Mouse (Mus musculus) liver, embryonic 14.5 days (tissue): ENCODE measurements around the gene Adcyap1r1. TPM values are rescaled to one million over a fixed set of nuclear protein-coding genes. Genes with fewer than 3 reads are reported as not detected.
A peak's percentile ranks its signal among the peaks of the same experiment; 100 is the strongest.

ENCODE experiments used
- ATAC-seq: fragments of 200-750 bp; cut with Nextera tagmentation; 2 replicates; pipeline ENCODE4 v1.8.0; 2017; ENCODE audit warnings: moderate number of reproducible peaks, mild to moderate bottlenecking, moderate library complexity; ENCODE audit not compliant: insufficient read depth
- DNase-seq, 3 experiments: peaks; one replicate each; pipeline ENCODE4 v3.0.0-alpha.2; 2012 to 2013; ENCODE audit warnings: low read depth in 3 of 3, low spot score in 3 of 3
- H3K27ac ChIP-seq: fragments of 300-500 bp; sonication (generic); 2 replicates; pipeline ENCODE4 v1.5.1; 2014; ENCODE audit warnings: moderate library complexity, mild to moderate bottlenecking, control low read depth, inconsistent platforms
- H3K27me3 ChIP-seq: fragments of 300-500 bp; sonication (generic); 2 replicates; pipeline ENCODE4 v1.6.1; 2014; ENCODE audit warnings: mild to moderate bottlenecking, low read length, moderate library complexity; ENCODE audit not compliant: control insufficient read depth, insufficient read depth
- H3K36me3 ChIP-seq: fragments of 300-500 bp; sonication (generic); replicated peaks from 2 replicates; pipeline ENCODE4 v1.6.1; 2014; ENCODE audit warnings: low read depth; ENCODE audit not compliant: control insufficient read depth, insufficient read depth
- H3K4me1 ChIP-seq, 2 experiments: fragments of 200-500 bp in 1 of 2; fragments of 300-500 bp in 1 of 2; sonication (generic) in 1 of 2; replicated peaks; 2 replicates each; pipeline ENCODE4 v1.6.1; 2012 to 2014; ENCODE audit warnings: antibody characterized with exemption in 1 of 2, inconsistent platforms in 1 of 2, low read length in 1 of 2; ENCODE audit not compliant: control insufficient read depth in 2 of 2, insufficient read depth in 2 of 2
- H3K4me2 ChIP-seq: fragments of 300-500 bp; sonication (generic); 2 replicates; pipeline ENCODE4 v1.6.1; 2014; ENCODE audit warnings: low read depth, mild to moderate bottlenecking, control low read depth, moderate library complexity
- H3K4me3 ChIP-seq, 2 experiments: fragments of 200-500 bp in 1 of 2; fragments of 300-500 bp in 1 of 2; sonication (generic) in 1 of 2; 2 replicates each; pipeline ENCODE4 v1.5.1; 2012 to 2014; ENCODE audit warnings: low read depth in 2 of 2, low read length in 2 of 2, mild to moderate bottlenecking in 2 of 2, control low read depth in 1 of 2, inconsistent platforms in 1 of 2, moderate library complexity in 1 of 2; ENCODE audit not compliant: insufficient read depth in 1 of 2
- H3K9ac ChIP-seq: fragments of 300-500 bp; sonication (generic); replicated peaks from 2 replicates; pipeline ENCODE4 v1.6.1; 2014; ENCODE audit warnings: mild to moderate bottlenecking, control low read depth, moderate library complexity
- H3K9me3 ChIP-seq: fragments of 300-500 bp; sonication (generic); 2 replicates; pipeline ENCODE4 v1.6.1; 2016; ENCODE audit warnings: low read length, mixed read lengths; ENCODE audit not compliant: control insufficient read depth
- CTCF ChIP-seq: IDR thresholded peaks from 2 replicates; pipeline ENCODE4 v1.5.1; 2016; ENCODE audit warnings: antibody characterized with exemption, low read depth, control low read depth
- EP300 ChIP-seq: IDR thresholded peaks from 2 replicates; pipeline ENCODE4 v1.6.1; 2016; ENCODE audit warnings: antibody characterized with exemption, low read depth
- WGBS: fragments of 180-500 bp; shearing (Covaris S2); extraction: QIAGEN DNeasy Blood & Tissue Kit; methylation state at CpG from one replicate; pipeline ENCODE4 v1.1.7; 2014; ENCODE audit not compliant: insufficient replicate concordance; 5-methylcytosine and 5-hydroxymethylcytosine counted together
- polyA plus RNA-seq, 2 experiments: library from polyadenylated mRNA; depleted of rRNA in 1 of 2; stranded (reverse) in 1 of 2; unstranded in 1 of 2; fragments of >200 nt; fragmentation: Nextera tagmentation in 1 of 2; extraction: Ambion mirVana in 1 of 2; gene quantifications; 2 replicates each; pipeline versions ENCODE4 v1.2.1 to v1.2.3; 2012 to 2014

Adcyap1r1 gene
- polyA plus RNA-seq (2012; rRNA removed) (0.01 and 0.08 TPM in 2 replicates), polyA plus RNA-seq (2014; fragmentation: Nextera tagmentation; extraction: Ambion mirVana) (not detected in 2 replicates)

- DNase-seq (no peak), ATAC-seq (no peak)
- TF ChIP-seq CTCF, result no peak
- TF ChIP-seq EP300, result no peak
- Histone ChIP-seq H3K36me3 (no peaks in the 10 kb centered on the region), H3K27ac (no peak within 1 kb of the TSS), H3K9me3 (no peaks in the 10 kb centered on the region), H3K27me3 (peaks cover 30% of the 10 kb centered on the region), H3K9ac (no peak within 1 kb of the TSS), H3K4me1 (no peaks in the 10 kb centered on the region), H3K4me3 (no peak within 1 kb of the TSS), H3K4me2 (peak within 1 kb of the TSS; percentile 6; the same call in 1 of the 2 replicates)
- WGBS, result 2% methylated on average over 58 of the region's 58 CpGs
Measured at GRCm38 (mm10) chr6:55451771-55452371, at the start of gene Adcyap1r1. Gene Adcyap1r1 (plus strand): TSS chr6:55451978.

GRCm38 (mm10) chr6:55402041-55402776 is 49.6 kb upstream of the Adcyap1r1 start:
- H3K9me3 ChIP-seq, result no peaks in the 10 kb centered on the region
- no peak overlapping the region for H3K4me2 ChIP-seq
- no peaks in the 10 kb centered on the region for H3K4me1 ChIP-seq
- no peak overlapping the region for H3K9ac ChIP-seq
- DNase-seq (no peak), ATAC-seq (no peak)
- no peaks in the 10 kb centered on the region for H3K36me3 ChIP-seq
- H3K4me3 ChIP-seq, result no peak overlapping the region
- TF ChIP-seq CTCF, result no peak
- no peak for TF ChIP-seq EP300
- H3K27me3 ChIP-seq, result no peaks in the 10 kb centered on the region
- 43% methylated on average over 9 of the region's 9 CpGs for WGBS
- H3K27ac ChIP-seq, result no peak overlapping the region

- no peak overlapping the region for H3K4me2 ChIP-seq
- H3K4me1 ChIP-seq, result no peaks in the 10 kb centered on the region
- TF ChIP-seq CTCF (no peak), EP300 (no peak)
- H3K36me3 ChIP-seq, result no peaks in the 10 kb centered on the region
- DNase-seq (no peak), ATAC-seq (no peak)
- H3K4me3 ChIP-seq, result no peak overlapping the region
- no peaks in the 10 kb centered on the region for H3K27me3 ChIP-seq
- 41% methylated on average over 9 of the region's 9 CpGs for WGBS
- no peak overlapping the region for H3K27ac ChIP-seq
- H3K9ac ChIP-seq, result no peak overlapping the region
- no peaks in the 10 kb centered on the region for H3K9me3 ChIP-seq
Measured at GRCm38 (mm10) chr6:55403411-55404309, 48.1 kb upstream of the Adcyap1r1 start.

- TF ChIP-seq CTCF (no peak), EP300 (no peak)
- Histone ChIP-seq H3K4me3 (no peak overlapping the region), H3K9ac (no peak overlapping the region), H3K27ac (no peak overlapping the region), H3K4me2 (no peak overlapping the region), H3K4me1 (no peaks in the 10 kb centered on the region), H3K27me3 (no peaks in the 10 kb centered on the region), H3K36me3 (no peaks in the 10 kb centered on the region), H3K9me3 (no peaks in the 10 kb centered on the region)
- ATAC-seq (no peak), DNase-seq (no peak)
- WGBS, result 58% methylated on average over 5 of the region's 5 CpGs
Measured at GRCm38 (mm10) chr6:55404421-55404990, 47.3 kb upstream of the Adcyap1r1 start.
